Mouse (Mus musculus) leukemia stem cell, adult 10-12 weeks (primary cell): ENCODE results near the gene Ccl7. TPM values are rescaled to one million over a fixed set of nuclear protein-coding genes. Genes with fewer than 3 reads are reported as not detected.

ENCODE experiments used
- polyA plus RNA-seq: library from polyadenylated mRNA; stranded (reverse); fragments of >175 nt; gene quantifications from 2 replicates; pipeline ENCODE4 v1.2.3, GENCODE M21; 2012; ENCODE audit warnings: low replicate concordance

The Ccl7 gene
- not detected in 2 replicates for polyA plus RNA-seq

DNA sequence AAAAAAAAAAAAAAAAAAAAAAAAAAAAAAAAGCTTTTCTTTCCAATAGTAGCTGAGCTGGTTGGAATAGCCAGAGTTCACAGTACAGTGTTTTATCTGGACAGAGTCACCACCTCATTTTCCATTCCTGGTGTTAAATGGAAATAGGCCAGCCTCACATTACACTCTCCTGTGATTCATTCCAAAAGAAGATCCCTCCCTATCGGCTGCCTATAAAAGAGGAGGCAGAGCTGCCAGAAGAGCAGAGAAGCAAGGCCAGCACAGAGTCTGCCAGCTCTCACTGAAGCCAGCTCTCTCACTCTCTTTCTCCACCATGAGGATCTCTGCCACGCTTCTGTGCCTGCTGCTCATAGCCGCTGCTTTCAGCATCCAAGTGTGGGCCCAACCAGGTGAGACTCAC is at the start of gene Ccl7:
Gene Ccl7 (plus strand): TSS at position 242 of the 400 bp plus-strand sequence.

DNA sequence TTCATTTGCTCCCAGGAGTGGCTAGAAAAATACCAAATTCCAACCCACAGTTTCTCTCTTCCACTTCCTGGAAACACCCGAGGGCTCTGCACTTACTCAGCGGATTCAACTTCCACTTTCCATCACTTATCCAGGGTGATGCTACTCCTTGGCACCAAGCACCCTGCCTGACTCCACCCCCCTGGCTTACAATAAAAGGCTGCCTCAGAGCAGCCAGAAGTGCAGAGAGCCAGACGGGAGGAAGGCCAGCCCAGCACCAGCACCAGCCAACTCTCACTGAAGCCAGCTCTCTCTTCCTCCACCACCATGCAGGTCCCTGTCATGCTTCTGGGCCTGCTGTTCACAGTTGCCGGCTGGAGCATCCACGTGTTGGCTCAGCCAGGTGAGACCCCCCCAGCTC is 10.2 kb upstream of the Ccl7 start, which contains the start of gene Ccl2:
Gene Ccl2 (plus strand): TSS at position 216 of the 400 bp plus-strand sequence.

DNA sequence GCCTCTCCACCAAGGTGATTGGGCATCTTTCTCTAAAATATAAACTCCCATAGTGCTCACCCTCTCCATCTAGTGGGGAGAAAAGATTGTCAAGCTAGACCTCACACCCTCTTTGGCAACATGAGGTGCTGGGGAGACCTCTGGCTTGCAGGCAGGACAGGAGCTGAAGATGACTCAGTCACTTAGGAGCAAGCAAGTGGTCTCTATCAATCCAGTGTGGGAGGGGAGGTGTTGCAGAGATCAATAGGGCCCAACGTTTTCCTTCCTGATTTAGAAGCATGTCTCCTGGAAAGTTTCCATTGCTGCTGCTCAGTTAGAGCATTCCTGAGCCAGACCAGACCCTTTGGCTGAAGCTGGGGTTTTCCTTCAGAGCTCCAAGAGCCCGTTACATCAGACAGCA is 7.0 kb upstream of the Ccl7 start, which contains the start of gene Gm17268:
Gene Gm17268 (minus strand): TSS at position 28 of the 400 bp plus-strand sequence.

DNA sequence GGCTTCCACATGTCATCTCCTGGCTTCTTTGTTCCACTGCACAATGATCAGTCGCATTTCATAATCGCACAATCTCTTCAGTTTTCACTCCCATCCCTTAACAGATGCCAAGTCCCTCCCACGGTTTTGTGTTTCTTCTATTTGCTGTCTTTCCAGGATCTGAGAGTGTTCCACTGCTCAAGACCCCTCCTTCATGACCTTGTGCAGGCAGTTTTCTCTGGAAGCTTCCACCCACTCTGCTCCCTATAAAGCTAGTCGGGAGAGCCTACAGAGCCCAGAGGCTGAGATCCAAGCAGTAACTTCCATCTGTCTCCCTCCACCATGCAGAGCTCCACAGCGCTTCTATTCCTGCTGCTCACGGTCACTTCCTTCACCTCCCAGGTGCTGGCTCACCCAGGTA is 12.1 kb downstream of the Ccl7 start, which contains the start of gene Ccl11:
Gene Ccl11 (plus strand): TSS at position 178 of the 400 bp plus-strand sequence.

Other genes with a start within 250 kb of the Ccl7 start
- gene 5530401A14Rik, start 185.0 kb upstream of the Ccl7 start, polyA plus RNA-seq: 0.18 TPM in 1 of 2 replicates, not detected in the other
- 0.12 TPM in 1 of 2 replicates, not detected in the other for gene Asic2, start 77.3 kb upstream of the Ccl7 start, polyA plus RNA-seq
- 0.77 TPM in 1 of 2 replicates, not detected in the other for gene Ccl2, start 10.1 kb upstream of the Ccl7 start, polyA plus RNA-seq
- not detected in 2 replicates for gene Gm17268, start 7.2 kb upstream of the Ccl7 start, polyA plus RNA-seq
- not detected in 2 replicates for gene Ccl11, start 12.1 kb downstream of the Ccl7 start, polyA plus RNA-seq
- gene Ccl12, start 56.1 kb downstream of the Ccl7 start, polyA plus RNA-seq: not detected in 2 replicates
- not detected in 2 replicates for gene Ccl8, start 69.5 kb downstream of the Ccl7 start, polyA plus RNA-seq